Mouse (Mus musculus) hindbrain, postnatal 0 days (tissue): Measurements from ENCODE around the gene Armcx4. TPM values are rescaled to one million over a fixed set of nuclear protein-coding genes. Genes with fewer than 3 reads are reported as not detected.

Experiments
- ATAC-seq: fragments of 200-750 bp; cut with Nextera tagmentation; 2 replicates; pipeline ENCODE4 v1.8.0; 2017; ENCODE audit warnings: mild to moderate bottlenecking, moderate TSS enrichment, moderate library complexity
- DNase-seq: peaks from one replicate; pipeline ENCODE4 v3.0.0-alpha.2; 2015; ENCODE audit warnings: low spot score
- H3K27ac ChIP-seq: fragments of 300-500 bp; sonication (generic); 2 replicates; pipeline ENCODE4 v1.5.1; 2014; ENCODE audit warnings: mild to moderate bottlenecking
- H3K27me3 ChIP-seq: fragments of 300-500 bp; sonication (generic); 2 replicates; pipeline ENCODE4 v1.6.1; 2014; ENCODE audit warnings: low read length, mixed read lengths; ENCODE audit not compliant: insufficient read depth
- H3K36me3 ChIP-seq: fragments of 300-500 bp; sonication (generic); 2 replicates; pipeline ENCODE4 v1.6.1; 2014; ENCODE audit warnings: low read length, mixed read lengths; ENCODE audit not compliant: insufficient read depth
- H3K4me1 ChIP-seq: fragments of 300-500 bp; sonication (generic); 2 replicates; pipeline ENCODE4 v1.6.1; 2014; ENCODE audit warnings: antibody characterized with exemption, low read length, mixed read lengths; ENCODE audit not compliant: insufficient read depth
- H3K4me2 ChIP-seq: fragments of 300-500 bp; sonication (generic); 2 replicates; pipeline ENCODE4 v1.6.1; 2014; ENCODE audit warnings: low read depth, mild to moderate bottlenecking, low read length, moderate library complexity, mixed read lengths
- H3K4me3 ChIP-seq: fragments of 300-500 bp; sonication (generic); 2 replicates; pipeline ENCODE4 v1.5.1; 2014; ENCODE audit warnings: low read length
- H3K9ac ChIP-seq: fragments of 300-500 bp; sonication (generic); replicated peaks from 2 replicates; pipeline ENCODE4 v1.6.1; 2014; ENCODE audit warnings: mild to moderate bottlenecking, low read length, moderate library complexity, mixed read lengths
- H3K9me3 ChIP-seq: fragments of 300-500 bp; sonication (generic); 2 replicates; pipeline ENCODE4 v1.6.1; 2016; ENCODE audit warnings: low read length, mixed read lengths
- CTCF ChIP-seq: IDR thresholded peaks from 2 replicates; pipeline ENCODE4 v1.5.1; 2016; ENCODE audit warnings: antibody characterized with exemption, control low read depth, low read depth
- WGBS: fragments of 180-500 bp; shearing (Covaris S2); extraction: QIAGEN DNeasy Blood & Tissue Kit; methylation state at CpG from one replicate; pipeline ENCODE4 v1.1.7; 2014; 5-methylcytosine and 5-hydroxymethylcytosine counted together
- polyA plus RNA-seq: library from polyadenylated mRNA; unstranded; fragments of >200 nt; fragmentation: Nextera tagmentation; extraction: Ambion mirVana; gene quantifications from 2 replicates; pipeline ENCODE4 v1.2.1, GENCODE M21; 2015
- total RNA-seq: library from RNA; depleted of rRNA; stranded (reverse); fragments of >200 nt; gene quantifications from 2 replicates; pipeline ENCODE4 v1.2.3, GENCODE M21; 2014

The Armcx4 gene
- total and polyA plus RNA-seq, 2 experiments from 2014 or later = 6.0 to 12.8 TPM

- DNase-seq = no peak
- no peaks in the 10 kb centered on the region for H3K4me1 ChIP-seq
- H3K36me3 ChIP-seq = no peaks in the 10 kb centered on the region
- no peaks in the 10 kb centered on the region for H3K9me3 ChIP-seq
- H3K9ac ChIP-seq = no peak overlapping the region
- H3K4me2 ChIP-seq = no peak overlapping the region
- no peak for TF ChIP-seq CTCF
- H3K27ac ChIP-seq = no peak overlapping the region
- H3K4me3 ChIP-seq = no peak overlapping the region
- no peaks in the 10 kb centered on the region for H3K27me3 ChIP-seq
- 77% methylated on average over 5 of the region's 5 CpGs for WGBS
- ATAC-seq = no peak
Observed at GRCm38 (mm10) chrX:134661586-134661985, 24.7 kb upstream of the Armcx4 start.

- Histone ChIP-seq H3K27me3 (no peaks in the 10 kb centered on the region), H3K27ac (no peak overlapping the region), H3K36me3 (no peaks in the 10 kb centered on the region), H3K9me3 (no peaks in the 10 kb centered on the region), H3K9ac (no peak overlapping the region), H3K4me2 (no peak overlapping the region), H3K4me1 (no peaks in the 10 kb centered on the region), H3K4me3 (no peak overlapping the region)
- ATAC-seq (no peak), DNase-seq (no peak)
- TF ChIP-seq CTCF = no peak
- WGBS = 32% methylated on average over 5 of the region's 5 CpGs
Observed at GRCm38 (mm10) chrX:134675022-134675421, 11.3 kb upstream of the Armcx4 start.

GRCm38 (mm10) chrX:134675959-134676358, 10.4 kb upstream of the Armcx4 start:
- H3K4me2 ChIP-seq = no peak overlapping the region
- TF ChIP-seq CTCF = no peak
- H3K4me1 ChIP-seq = no peaks in the 10 kb centered on the region
- H3K9ac ChIP-seq = no peak overlapping the region
- no peaks in the 10 kb centered on the region for H3K27me3 ChIP-seq
- ATAC-seq (no peak), DNase-seq (no peak)
- H3K9me3 ChIP-seq = no peaks in the 10 kb centered on the region
- no peak overlapping the region for H3K4me3 ChIP-seq
- 42% methylated on average over 1 of the region's 1 CpGs for WGBS
- H3K27ac ChIP-seq = no peak overlapping the region
- H3K36me3 ChIP-seq = no peaks in the 10 kb centered on the region

- WGBS = 45% methylated on average over 5 of the region's 5 CpGs
- TF ChIP-seq CTCF = no peak
- peak overlapping the region; percentile 33; the same call in 1 of the 2 replicates for H3K9ac ChIP-seq
- H3K27me3 ChIP-seq = no peaks in the 10 kb centered on the region
- no peak for ATAC-seq
- H3K4me1 ChIP-seq = no peaks in the 10 kb centered on the region
- DNase-seq = no peak
- peak overlapping the region; percentile 52 for H3K4me3 ChIP-seq
- peaks cover 5% of the 10 kb centered on the region; the same call in 1 of the 2 replicates for H3K36me3 ChIP-seq
- H3K27ac ChIP-seq = peak overlapping the region; percentile 87
- peak overlapping the region; percentile 58 for H3K4me2 ChIP-seq
- no peaks in the 10 kb centered on the region for H3K9me3 ChIP-seq
Observed at GRCm38 (mm10) chrX:134684936-134685335, 1.4 kb upstream of the Armcx4 start.

GRCm38 (mm10) chrX:134686739-134687171, 436 bp downstream of the Armcx4 start:
- H3K4me2 ChIP-seq = peak overlapping the region; percentile 58
- ATAC-seq (peak; percentile 55; the same call in 1 of the 2 replicates), DNase-seq (peak; percentile 58)
- H3K4me3 ChIP-seq = peak overlapping the region; percentile 52
- H3K9ac ChIP-seq = peak overlapping the region; percentile 67
- TF ChIP-seq CTCF = no peak
- H3K36me3 ChIP-seq = peaks cover 5% of the 10 kb centered on the region; the same call in 1 of the 2 replicates
- WGBS = 27% methylated on average over 16 of the region's 16 CpGs
- H3K9me3 ChIP-seq = no peaks in the 10 kb centered on the region
- H3K4me1 ChIP-seq = no peaks in the 10 kb centered on the region
- no peaks in the 10 kb centered on the region for H3K27me3 ChIP-seq
- peak overlapping the region; percentile 87 for H3K27ac ChIP-seq

GRCm38 (mm10) chrX:134689676-134690075, 3.4 kb downstream of the Armcx4 start:
- H3K9ac ChIP-seq = no peak overlapping the region
- no peak overlapping the region for H3K4me3 ChIP-seq
- H3K27ac ChIP-seq = no peak overlapping the region
- no peak for TF ChIP-seq CTCF
- no peak overlapping the region for H3K4me2 ChIP-seq
- DNase-seq = no peak
- no peaks in the 10 kb centered on the region for H3K27me3 ChIP-seq
- H3K9me3 ChIP-seq = no peaks in the 10 kb centered on the region
- peaks cover 5% of the 10 kb centered on the region; the same call in 1 of the 2 replicates for H3K36me3 ChIP-seq
- H3K4me1 ChIP-seq = no peaks in the 10 kb centered on the region
- 73% methylated on average over 2 of the region's 2 CpGs for WGBS
- ATAC-seq = no peak

- Histone ChIP-seq H3K4me1 (no peaks in the 10 kb centered on the region), H3K9ac (no peak overlapping the region), H3K9me3 (no peaks in the 10 kb centered on the region), H3K4me3 (no peak overlapping the region), H3K4me2 (no peak overlapping the region), H3K27me3 (no peaks in the 10 kb centered on the region), H3K36me3 (peaks cover 5% of the 10 kb centered on the region; the same call in 1 of the 2 replicates), H3K27ac (no peak overlapping the region)
- ATAC-seq (no peak), DNase-seq (no peak)
- WGBS = 78% methylated on average over 10 of the region's 10 CpGs
- TF ChIP-seq CTCF = no peak
Observed at GRCm38 (mm10) chrX:134690871-134691539, 4.7 kb downstream of the Armcx4 start.
